Mouse (Mus musculus): ENCODE results near the gene Ntng1.

- TF ChIP-seq POLR2A (IDR thresholded peaks at IDR 0.05; ENCODE audit: control insufficient read depth, extremely low read depth, insufficient read depth, low read length, poor library complexity) (no peak), CTCF (IDR thresholded peaks at IDR 0.05; ENCODE audit: borderline replicate concordance, control insufficient read depth, extremely low read depth, insufficient read depth, low read length, poor library complexity) (no peak)
Observed at GRCm38 (mm10) chr3:109858276-109858675, 285.5 kb downstream of the Ntng1 start.
